Mouse (Mus musculus) cerebellum, adult 2 months (tissue): Measurements from ENCODE around the gene Syngr3.

Source experiments
- CTCF ChIP-seq: fragments of 200-500 bp; IDR thresholded peaks from 2 replicates; pipeline ENCODE4 v1.5.1; 2011; ENCODE audit warnings: low read depth, mild to moderate bottlenecking, control low read depth, low read length, moderate library complexity, borderline replicate concordance; ENCODE audit not compliant: insufficient read depth
- POLR2A ChIP-seq: fragments of 200-500 bp; IDR thresholded peaks from 2 replicates; pipeline ENCODE4 v1.6.1; 2011; ENCODE audit warnings: low read length, control low read depth, borderline replicate concordance; ENCODE audit not compliant: insufficient read depth

DNA sequence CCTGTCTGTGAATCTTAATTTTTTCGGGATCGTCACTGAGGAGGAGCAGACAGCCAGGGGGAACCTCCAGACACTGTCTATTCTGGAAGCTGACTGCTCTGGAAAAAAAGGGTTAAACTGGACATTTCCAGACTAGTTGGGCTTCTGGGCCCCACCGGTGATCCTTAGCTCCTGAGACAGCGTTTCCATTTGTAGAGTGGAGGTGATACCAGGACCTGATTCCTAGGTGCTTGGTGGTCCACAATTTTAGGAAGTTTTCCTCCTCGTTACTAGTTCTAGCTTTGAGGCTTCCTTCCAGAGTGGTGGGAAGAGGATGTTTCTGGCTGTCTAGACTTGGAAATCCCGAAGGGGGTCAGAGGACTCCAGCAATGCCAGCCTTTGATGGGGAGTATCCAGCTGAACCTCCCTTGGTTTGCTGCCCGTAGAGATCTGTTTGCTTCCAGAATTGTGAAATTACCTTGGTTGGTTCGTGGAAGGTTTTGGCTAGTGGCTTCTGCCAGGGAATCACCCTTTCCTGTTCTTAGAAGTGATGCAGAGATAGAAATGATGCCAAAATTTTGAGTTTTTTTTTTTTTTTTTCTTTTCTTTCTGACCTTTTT lies 19.4 kb downstream of the Syngr3 start:
- TF ChIP-seq CTCF (no peak), POLR2A (no peak)
